Mouse (Mus musculus) liver, embryonic 11.5 days (tissue): ENCODE results near the gene Plekho1. TPM values are rescaled to one million over a fixed set of nuclear protein-coding genes. Genes with fewer than 3 reads are reported as not detected.
"Not testable (repeated sequence)": the region's sequence is repeated elsewhere in the genome, so short reads cannot be mapped to it uniquely, and the experiment has no call there.

Experiments used
- ATAC-seq: fragments of 200-750 bp; cut with Nextera tagmentation; replicated peaks from 2 replicates; pipeline ENCODE4 v1.8.0; 2017; ENCODE audit warnings: moderate number of reproducible peaks, mild to moderate bottlenecking, moderate TSS enrichment, moderate library complexity; ENCODE audit not compliant: low FRiP score
- DNase-seq: peaks from one replicate; pipeline ENCODE4 v3.0.0-alpha.2; 2017; ENCODE audit warnings: low spot score
- H3K27ac ChIP-seq: fragments of 300-500 bp; sonication (generic); 2 replicates; pipeline ENCODE4 v1.5.1; 2014; ENCODE audit warnings: mild to moderate bottlenecking, low read depth, low read length, control low read depth
- H3K27me3 ChIP-seq: fragments of 300-500 bp; sonication (generic); replicated peaks from 2 replicates; pipeline ENCODE4 v1.6.1; 2014; ENCODE audit warnings: low read length, mixed read lengths; ENCODE audit not compliant: control insufficient read depth, insufficient read depth
- H3K36me3 ChIP-seq: fragments of 300-500 bp; sonication (generic); 2 replicates; pipeline ENCODE4 v1.6.1; 2014; ENCODE audit warnings: mild to moderate bottlenecking, low read length, moderate library complexity, mixed read lengths; ENCODE audit not compliant: control insufficient read depth, insufficient read depth
- H3K4me1 ChIP-seq: fragments of 300-500 bp; sonication (generic); replicated peaks from 2 replicates; pipeline ENCODE4 v1.6.1; 2014; ENCODE audit warnings: low read length, mixed read lengths; ENCODE audit not compliant: control insufficient read depth, insufficient read depth
- H3K4me2 ChIP-seq: fragments of 300-500 bp; sonication (generic); 2 replicates; pipeline ENCODE4 v1.6.1; 2014; ENCODE audit warnings: mild to moderate bottlenecking, control low read depth, moderate library complexity
- H3K4me3 ChIP-seq: fragments of 300-500 bp; sonication (generic); 2 replicates; pipeline ENCODE4 v1.5.1; 2014; ENCODE audit warnings: low read depth, low read length, control low read depth
- H3K9ac ChIP-seq: fragments of 300-500 bp; sonication (generic); 2 replicates; pipeline ENCODE4 v1.6.1; 2014; ENCODE audit warnings: low read depth, low read length, control low read depth
- H3K9me3 ChIP-seq: fragments of 300-500 bp; sonication (generic); 2 replicates; pipeline ENCODE4 v1.6.1; 2016; ENCODE audit warnings: low read length, inconsistent platforms, mixed read lengths; ENCODE audit not compliant: control insufficient read depth
- WGBS: fragments of 180-500 bp; shearing (Covaris S2); extraction: QIAGEN DNeasy Blood & Tissue Kit; methylation state at CpG from one replicate; pipeline ENCODE4 v1.1.7; 2014; 5-methylcytosine and 5-hydroxymethylcytosine counted together
- polyA plus RNA-seq: library from polyadenylated mRNA; unstranded; fragments of >200 nt; fragmentation: Nextera tagmentation; extraction: Ambion mirVana; gene quantifications from 2 replicates; pipeline ENCODE4 v1.2.1, GENCODE M21; 2014

Plekho1 gene
- polyA plus RNA-seq, 1 experiment from 2014 or later = 22.9 TPM

DNA sequence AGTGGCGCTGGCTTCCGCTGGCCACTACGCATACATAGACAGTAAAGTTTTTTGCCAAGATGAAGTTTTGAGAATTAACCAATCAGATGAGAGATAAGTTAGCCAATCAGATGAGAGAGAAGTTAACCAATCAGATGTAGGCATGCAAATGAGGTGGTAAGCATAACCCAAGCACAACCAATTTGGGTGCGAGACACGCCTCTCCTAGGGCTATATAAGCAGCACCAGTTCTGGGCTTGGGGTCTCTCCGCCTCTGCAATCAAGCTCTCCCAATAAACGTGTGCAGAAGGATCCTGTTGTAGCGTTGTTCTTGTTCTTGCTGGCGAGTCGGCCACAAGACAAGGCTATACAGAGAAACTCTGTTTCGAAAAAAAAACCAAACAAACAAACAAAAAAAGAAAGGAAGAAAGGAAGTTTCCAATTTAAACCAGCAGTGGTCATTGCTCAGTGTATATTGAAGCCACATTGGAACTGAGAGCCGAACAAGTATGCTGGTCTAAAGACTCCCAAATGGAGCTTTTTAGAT lies 41.1 kb downstream of the Plekho1 start:
- not testable (repeated sequence) for ATAC-seq, H3K27ac ChIP-seq, H3K9me3 ChIP-seq, H3K4me2 ChIP-seq, DNase-seq, H3K36me3 ChIP-seq, H3K4me1 ChIP-seq, H3K27me3 ChIP-seq, H3K4me3 ChIP-seq, H3K9ac ChIP-seq
- 88% methylated on average over 12 of the region's 12 CpGs for WGBS

DNA sequence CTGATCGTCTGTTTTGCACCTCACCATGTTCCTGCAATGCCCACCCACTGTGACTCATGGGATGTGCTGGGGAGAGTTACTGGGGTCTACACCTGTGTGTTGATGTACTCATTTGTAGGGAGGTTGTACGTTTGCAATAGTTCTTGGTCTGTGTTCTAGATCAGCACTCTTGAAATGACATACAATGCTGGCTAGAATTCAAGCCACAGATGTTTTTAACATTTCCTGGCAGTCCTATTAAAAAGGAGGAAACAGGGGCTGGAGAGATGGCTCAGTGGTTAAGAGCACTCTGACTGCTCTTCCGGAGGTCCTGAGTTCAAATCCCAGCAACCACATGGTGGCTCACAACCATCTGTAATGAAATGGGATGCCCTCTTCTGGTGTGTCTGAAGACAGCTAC lies 42.3 kb downstream of the Plekho1 start:
- Histone ChIP-seq H3K4me2 (no peak overlapping the region; the same call in 1 of the 2 replicates), H3K27ac (no peak overlapping the region), H3K4me1 (peaks cover 8% of the 10 kb centered on the region), H3K9me3 (no peaks in the 10 kb centered on the region), H3K27me3 (no peaks in the 10 kb centered on the region), H3K9ac (no peak overlapping the region), H3K36me3 (no peaks in the 10 kb centered on the region; the same call in 1 of the 2 replicates), H3K4me3 (no peak overlapping the region)
- DNase-seq = no peak
- no peak for ATAC-seq
- 80% methylated on average over 3 of the region's 3 CpGs for WGBS

- Histone ChIP-seq H3K9me3 (no peaks in the 10 kb centered on the region), H3K9ac (no peak overlapping the region), H3K4me3 (no peak overlapping the region), H3K36me3 (no peaks in the 10 kb centered on the region; the same call in 1 of the 2 replicates), H3K27me3 (no peaks in the 10 kb centered on the region), H3K27ac (no peak overlapping the region), H3K4me1 (peaks cover 8% of the 10 kb centered on the region), H3K4me2 (no peak overlapping the region; the same call in 1 of the 2 replicates)
- DNase-seq = no peak
- ATAC-seq = no peak
Observed at GRCm38 (mm10) chr3:95953023-95953422, 42.8 kb downstream of the Plekho1 start.

GRCm38 (mm10) chr3:95951566-95951965 lies 44.2 kb downstream of the Plekho1 start:
- peak overlapping the region; percentile 96 for H3K27ac ChIP-seq
- H3K4me1 ChIP-seq, DNase-seq, H3K27me3 ChIP-seq, ATAC-seq, H3K36me3 ChIP-seq, H3K9me3 ChIP-seq: not testable (repeated sequence)
- peak overlapping the region; percentile 64 for H3K4me3 ChIP-seq
- peak overlapping the region; percentile 69 for H3K4me2 ChIP-seq
- WGBS = 63% methylated on average over 12 of the region's 12 CpGs
- peak overlapping the region; percentile 82 for H3K9ac ChIP-seq

DNA sequence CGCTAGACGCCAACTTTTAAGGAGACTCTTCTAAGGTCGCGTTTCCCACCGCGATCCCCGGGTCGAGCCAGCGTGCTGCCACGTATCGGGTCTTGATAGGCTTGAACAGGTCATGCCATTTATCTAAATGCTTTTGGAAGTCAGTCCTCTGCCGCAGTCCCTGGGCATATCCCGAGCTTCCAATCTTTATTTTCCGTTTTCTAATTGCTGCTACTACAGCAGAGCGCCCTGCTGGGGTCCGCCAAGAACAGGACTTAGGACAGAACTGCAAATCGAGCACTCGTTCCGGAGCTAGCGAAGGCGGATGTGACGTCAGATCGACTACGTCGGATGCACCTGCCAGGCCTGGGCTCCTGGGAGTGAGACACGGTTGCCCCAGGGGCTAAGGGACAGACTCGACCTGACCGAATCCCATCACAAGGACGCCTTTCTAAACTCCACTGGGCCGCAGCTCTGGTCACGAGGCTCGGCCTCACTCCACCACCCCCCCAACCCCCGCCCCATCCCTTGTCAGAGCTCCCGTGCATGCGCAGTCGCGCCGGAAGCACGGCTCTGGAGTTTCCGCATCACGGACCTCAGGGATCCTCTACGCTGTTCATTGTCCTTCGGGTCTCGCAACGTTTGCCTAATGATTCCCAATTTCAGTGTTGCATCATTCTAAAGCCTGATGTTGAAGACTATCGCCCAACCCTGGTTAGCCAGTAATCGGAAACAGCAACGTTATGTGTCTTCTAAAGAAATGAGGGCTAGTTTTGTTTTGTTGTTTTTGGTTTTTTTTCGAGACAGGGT lies 44.8 kb downstream of the Plekho1 start:
- Histone ChIP-seq H3K27ac (peak overlapping the region; percentile 96), H3K9ac (peak overlapping the region; percentile 82), H3K4me1 (peaks cover 8% of the 10 kb centered on the region), H3K27me3 (no peaks in the 10 kb centered on the region), H3K4me2 (peak overlapping the region; percentile 69), H3K4me3 (peak overlapping the region; percentile 64), H3K9me3 (no peaks in the 10 kb centered on the region), H3K36me3 (peaks cover 4% of the 10 kb centered on the region)
- peak; percentile 94 for DNase-seq
- 1% methylated on average over 49 of the region's 49 CpGs for WGBS
- ATAC-seq = peak; percentile 93

DNA sequence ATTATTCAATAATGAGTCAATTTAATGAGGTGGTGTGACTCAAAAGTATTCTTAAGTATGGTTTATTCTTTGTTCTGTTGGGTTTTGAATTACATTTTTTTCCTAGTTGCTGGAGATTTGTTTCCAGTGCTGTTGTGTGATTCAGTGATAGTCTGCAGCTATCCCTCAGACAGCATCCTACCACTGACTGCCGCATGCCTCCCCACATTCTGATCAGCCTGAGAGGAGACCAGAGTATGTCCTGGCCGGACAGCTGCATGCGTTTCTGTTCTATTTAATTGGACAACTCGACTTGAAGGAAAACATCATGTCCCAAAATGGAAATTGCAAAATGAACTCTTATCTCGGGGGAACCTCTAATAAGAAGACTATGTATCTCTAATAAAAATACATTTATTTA lies 47.5 kb downstream of the Plekho1 start:
- peaks cover 6% of the 10 kb centered on the region for H3K4me1 ChIP-seq
- no peaks in the 10 kb centered on the region for H3K27me3 ChIP-seq
- no peak overlapping the region for H3K27ac ChIP-seq
- ATAC-seq (no peak), DNase-seq (no peak)
- WGBS = 89% methylated on average over 5 of the region's 5 CpGs
- peaks cover 15% of the 10 kb centered on the region for H3K36me3 ChIP-seq
- no peaks in the 10 kb centered on the region for H3K9me3 ChIP-seq
- no peak overlapping the region for H3K4me2 ChIP-seq
- H3K9ac ChIP-seq = no peak overlapping the region
- no peak overlapping the region for H3K4me3 ChIP-seq

DNA sequence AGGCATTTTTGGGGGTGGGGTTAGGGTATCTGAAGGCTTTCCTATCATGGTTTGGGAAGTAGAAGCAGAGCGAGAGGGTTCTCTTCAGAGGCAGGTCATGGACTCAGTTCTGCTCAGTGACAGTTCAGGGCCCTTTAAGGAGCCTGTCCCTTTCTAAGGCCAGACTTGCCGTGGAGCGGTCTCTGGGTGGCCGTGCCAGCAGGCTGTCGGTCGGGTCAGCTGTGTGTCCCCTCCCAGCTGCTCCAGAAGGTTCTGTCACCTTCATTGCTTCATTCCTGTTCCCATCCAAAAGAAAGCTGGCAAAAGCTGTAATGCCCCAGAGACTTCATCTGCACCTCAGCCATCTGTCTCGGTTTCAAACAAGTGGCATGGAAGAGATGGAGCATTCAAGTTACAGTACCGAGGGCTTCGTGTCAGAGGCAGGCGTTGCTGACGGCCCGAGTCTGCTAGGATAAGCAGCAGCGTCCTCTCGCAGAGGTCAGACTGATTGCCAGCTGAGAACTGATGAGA lies 50.0 kb downstream of the Plekho1 start:
- WGBS = 89% methylated on average over 14 of the region's 14 CpGs

DNA sequence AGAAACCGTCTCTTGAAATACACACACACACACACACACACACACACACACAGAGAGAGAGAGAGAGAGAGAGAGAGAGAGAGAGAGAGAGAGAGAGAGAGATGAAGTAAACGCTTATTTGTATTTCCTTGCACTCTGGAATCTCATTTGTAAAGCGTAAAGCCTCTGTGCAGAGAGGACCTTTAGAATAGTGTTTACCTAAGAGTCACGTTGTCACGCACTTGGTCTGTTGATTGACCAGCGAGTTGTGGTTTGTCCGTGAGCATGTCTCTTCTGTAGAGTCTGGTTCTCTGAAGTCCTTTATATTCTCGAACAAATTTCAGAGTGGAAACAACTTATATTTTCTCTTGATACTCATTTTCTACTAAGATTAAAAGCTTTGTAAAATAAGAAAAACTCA lies 51.1 kb downstream of the Plekho1 start:
- 85% methylated on average over 8 of the region's 8 CpGs for WGBS
- no peaks in the 10 kb centered on the region for H3K4me1 ChIP-seq
- DNase-seq (no peak), ATAC-seq (no peak)
- H3K9me3 ChIP-seq = no peaks in the 10 kb centered on the region
- H3K9ac ChIP-seq = no peak overlapping the region
- no peaks in the 10 kb centered on the region for H3K27me3 ChIP-seq
- no peak overlapping the region for H3K4me3 ChIP-seq
- H3K27ac ChIP-seq = no peak overlapping the region
- peaks cover 44% of the 10 kb centered on the region for H3K36me3 ChIP-seq
- H3K4me2 ChIP-seq = no peak overlapping the region

More for the DNA sequence above, 50.0 kb downstream of the Plekho1 start:
- Histone ChIP-seq H3K27ac (no peak overlapping the region), H3K4me2 (no peak overlapping the region), H3K27me3 (no peaks in the 10 kb centered on the region), H3K4me1 (no peaks in the 10 kb centered on the region), H3K4me3 (no peak overlapping the region), H3K36me3 (peaks cover 37% of the 10 kb centered on the region), H3K9ac (no peak overlapping the region), H3K9me3 (no peaks in the 10 kb centered on the region)
- DNase-seq (no peak), ATAC-seq (no peak)

DNA sequence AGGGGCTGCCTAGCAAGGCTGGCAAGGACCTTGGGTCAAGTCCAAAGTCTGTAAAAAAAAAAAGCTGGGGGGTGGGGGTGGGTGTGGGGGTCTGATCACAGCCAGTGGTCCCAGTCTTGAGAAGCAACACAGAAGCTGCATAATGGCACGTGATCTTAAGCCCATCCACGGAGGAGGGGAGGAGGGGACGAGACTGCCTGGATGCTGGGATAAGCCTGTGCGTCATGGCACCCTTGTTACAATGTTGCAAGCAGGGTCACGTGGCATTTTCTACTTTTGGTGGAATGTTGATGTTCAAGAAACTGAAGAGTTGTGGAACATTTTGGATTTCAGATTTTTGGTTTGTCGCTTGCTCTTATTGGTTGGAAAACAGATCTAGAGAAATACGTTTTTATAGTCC lies 52.6 kb downstream of the Plekho1 start:
- Histone ChIP-seq H3K9ac (no peak overlapping the region), H3K27me3 (no peaks in the 10 kb centered on the region), H3K27ac (no peak overlapping the region), H3K36me3 (peaks cover 58% of the 10 kb centered on the region), H3K9me3 (no peaks in the 10 kb centered on the region), H3K4me3 (no peak overlapping the region), H3K4me2 (no peak overlapping the region), H3K4me1 (no peaks in the 10 kb centered on the region)
- DNase-seq = no peak
- ATAC-seq = no peak
- WGBS = 94% methylated on average over 7 of the region's 7 CpGs
